Mouse (Mus musculus): Measurements from ENCODE around the gene Hspa1b.
A peak's percentile ranks its signal among the peaks of the same experiment; 100 is the strongest.
"Not testable (repeated sequence)": the region's sequence is repeated elsewhere in the genome, so short reads cannot be mapped to it uniquely, and the experiment has no call there.

Gene Hspa1b

DNA sequence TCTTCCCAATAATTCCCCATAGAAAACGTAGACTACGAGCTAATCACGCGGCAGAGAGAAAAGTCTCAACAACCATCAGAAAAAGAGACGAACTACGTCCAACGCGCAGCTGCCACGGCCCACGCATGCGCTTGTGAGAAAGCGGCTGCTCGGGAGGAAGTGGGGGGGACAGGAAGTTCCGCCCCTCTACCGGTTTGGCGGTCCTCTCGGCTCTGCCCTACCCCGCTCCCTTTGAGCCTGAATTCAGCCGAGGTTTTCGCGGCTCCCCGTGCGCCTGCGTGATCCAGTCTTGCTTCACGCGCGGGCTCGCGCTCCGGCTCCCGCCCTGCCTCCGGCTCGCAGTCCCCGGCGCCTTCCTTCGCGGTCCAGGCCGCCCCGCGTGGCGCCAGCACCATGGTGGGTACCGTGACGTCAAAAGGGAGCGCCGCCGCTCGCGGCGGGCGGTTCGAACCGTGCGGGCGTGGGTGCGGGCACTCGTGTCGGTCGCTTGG lies 22.7 kb upstream of the Hspa1b start, which contains the start of gene Lsm2:
Gene Lsm2, plus strand, starts transcription at position 173 of the 491 bp plus-strand sequence.
- peak; percentile 89 for DNase-seq (ENCODE audit: low spot score)

DNA sequence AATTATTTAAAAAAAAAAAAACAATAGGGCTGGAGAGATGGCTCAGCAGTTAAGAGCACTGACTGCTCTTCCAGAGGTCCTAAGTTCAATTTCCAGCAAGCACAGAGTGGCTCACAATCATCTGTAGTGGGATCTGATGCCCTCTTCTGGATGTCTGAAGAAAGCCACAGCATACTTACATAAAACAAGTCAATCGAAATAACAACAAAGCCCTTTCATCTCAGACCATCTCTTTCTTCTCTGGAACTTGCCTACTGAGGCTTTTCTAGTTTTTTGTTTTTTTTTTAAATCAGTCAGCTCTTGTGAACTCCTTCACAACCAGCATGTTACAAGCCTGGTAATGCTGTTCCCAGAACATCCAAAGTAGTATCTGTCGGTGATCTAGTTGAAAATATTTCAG lies 21.6 kb upstream of the Hspa1b start:
- no peak for DNase-seq (ENCODE audit: low spot score)

DNA sequence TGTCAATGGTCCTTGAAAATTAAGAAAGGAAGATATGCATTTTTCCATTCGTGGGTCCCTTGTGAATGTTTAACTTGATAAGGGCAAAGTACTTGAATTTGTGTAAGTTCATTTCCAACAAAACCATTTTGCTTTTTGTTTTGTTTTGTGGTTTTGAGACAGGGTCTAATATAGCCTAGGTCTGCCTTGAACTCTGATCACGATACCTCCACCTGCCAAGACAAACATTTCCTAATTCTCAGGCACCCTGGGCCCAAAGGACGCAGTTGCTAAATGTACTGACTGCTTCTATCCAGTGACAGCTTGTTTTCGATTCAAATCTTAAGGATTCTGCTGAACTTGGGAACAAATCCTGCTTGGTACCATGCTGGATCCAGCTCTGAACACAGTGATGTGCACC lies 20.6 kb upstream of the Hspa1b start:
- no peak for DNase-seq (ENCODE audit: low spot score)

DNA sequence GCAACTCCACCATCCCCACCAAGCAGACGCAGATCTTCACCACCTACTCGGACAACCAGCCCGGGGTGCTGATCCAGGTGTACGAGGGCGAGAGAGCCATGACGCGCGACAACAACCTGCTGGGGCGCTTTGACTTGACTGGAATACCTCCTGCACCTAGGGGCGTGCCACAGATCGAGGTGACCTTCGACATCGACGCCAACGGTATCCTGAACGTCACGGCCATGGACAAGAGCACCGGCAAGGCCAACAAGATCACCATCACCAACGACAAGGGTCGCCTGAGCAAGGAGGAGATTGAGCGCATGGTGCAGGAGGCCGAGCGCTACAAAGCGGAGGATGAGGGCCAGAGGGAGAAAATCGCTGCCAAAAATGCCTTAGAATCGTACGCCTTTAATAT lies 19.2 kb upstream of the Hspa1b start:
- no peak for DNase-seq (ENCODE audit: low spot score)

DNA sequence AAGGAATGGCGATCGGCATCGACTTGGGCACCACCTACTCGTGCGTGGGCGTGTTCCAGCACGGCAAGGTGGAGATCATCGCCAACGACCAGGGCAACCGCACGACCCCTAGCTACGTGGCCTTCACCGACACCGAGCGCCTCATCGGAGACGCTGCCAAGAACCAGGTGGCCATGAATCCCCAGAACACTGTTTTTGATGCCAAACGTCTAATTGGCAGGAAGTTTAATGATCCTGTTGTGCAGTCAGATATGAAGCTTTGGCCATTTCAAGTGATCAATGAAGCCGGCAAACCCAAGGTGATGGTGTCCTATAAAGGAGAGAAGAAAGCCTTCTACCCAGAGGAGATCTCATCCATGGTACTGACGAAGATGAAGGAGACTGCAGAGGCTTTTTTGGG lies 18.0 kb upstream of the Hspa1b start:
- no peak for DNase-seq (ENCODE audit: low spot score)

DNA sequence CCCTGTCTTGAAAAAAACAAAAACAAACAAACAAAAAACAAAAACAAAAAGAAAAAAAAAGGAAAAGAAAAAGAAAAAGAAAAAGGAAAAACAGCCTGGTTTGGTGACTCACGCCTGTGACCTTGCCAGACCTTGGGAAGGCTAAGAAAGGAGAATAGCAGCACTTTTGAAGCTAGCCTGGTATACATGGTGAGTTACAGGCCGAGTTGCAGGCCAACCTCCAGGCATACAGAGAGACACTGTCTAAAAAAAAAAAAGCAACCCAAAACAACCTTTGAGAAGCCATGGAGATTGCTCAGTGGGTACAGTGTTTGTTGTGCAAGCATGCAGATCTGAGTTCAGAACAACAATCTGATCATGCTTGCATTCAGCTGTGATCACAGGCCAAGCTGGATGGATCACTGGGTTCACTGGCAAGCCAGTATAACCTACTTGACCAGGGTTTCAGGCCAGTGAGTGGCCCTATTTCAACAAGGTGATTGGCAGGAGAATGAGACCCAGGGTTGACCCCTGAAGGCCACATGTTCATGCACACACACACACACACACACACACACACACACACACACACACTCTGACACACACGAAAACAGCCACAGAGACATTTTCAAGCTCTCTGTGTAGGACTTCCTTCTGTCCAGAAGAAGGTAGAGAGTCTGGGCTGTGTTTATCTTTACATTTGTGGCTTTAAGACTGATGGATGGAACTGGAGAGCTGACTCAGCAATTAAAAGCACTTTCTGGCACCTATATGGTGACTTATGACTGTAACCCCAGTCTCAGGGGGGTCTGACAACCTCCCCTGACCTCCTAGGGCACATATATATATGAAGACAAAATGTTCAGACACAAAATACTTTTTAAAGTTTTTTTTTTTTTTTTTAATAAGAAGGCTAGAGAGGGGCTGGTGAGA lies 16.8 kb upstream of the Hspa1b start:
- DNase-seq (ENCODE audit: low spot score): no peak

DNA sequence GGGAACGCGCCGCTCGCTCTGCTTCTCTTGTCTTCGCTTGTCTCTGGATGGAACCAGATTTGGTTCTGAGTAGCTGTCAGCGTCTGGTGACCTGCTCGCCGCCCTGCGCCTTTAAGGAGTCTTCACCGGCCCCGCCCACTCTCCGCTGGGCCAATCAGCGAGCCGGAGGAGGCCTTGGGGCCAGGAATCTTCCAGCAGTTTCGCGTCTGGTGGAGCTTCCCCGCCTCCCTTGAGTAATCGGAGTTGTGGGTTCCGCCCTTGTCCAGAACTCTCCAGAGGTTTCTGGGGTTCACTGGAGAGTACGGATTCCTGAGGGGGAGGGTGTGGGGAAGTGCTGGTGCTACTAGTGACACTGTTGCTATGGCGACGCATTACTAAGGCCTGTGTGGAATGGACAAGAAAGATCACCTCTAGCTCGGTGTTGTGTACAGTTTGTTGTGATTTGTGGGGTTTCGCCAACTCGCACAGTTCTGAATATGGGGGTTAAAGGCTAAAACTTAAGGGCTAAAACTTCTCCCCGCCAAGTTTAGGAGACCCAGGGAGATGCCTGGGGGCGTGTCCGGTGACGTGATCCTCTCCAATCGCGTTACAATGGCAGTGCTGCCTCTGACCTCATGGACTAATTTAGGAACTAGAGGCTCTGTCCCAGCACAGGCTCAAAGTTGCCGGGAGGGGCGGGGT lies 13.2 kb upstream of the Hspa1b start, which contains the start of the genes Hspa1a and Hspa1l:
Gene Hspa1a, minus strand, starts transcription at position 88 of the 681 bp plus-strand sequence.
Gene Hspa1l, plus strand, starts transcription at position 635 of the 681 bp plus-strand sequence.
- DNase-seq (ENCODE audit: low spot score): not testable (repeated sequence)

DNA sequence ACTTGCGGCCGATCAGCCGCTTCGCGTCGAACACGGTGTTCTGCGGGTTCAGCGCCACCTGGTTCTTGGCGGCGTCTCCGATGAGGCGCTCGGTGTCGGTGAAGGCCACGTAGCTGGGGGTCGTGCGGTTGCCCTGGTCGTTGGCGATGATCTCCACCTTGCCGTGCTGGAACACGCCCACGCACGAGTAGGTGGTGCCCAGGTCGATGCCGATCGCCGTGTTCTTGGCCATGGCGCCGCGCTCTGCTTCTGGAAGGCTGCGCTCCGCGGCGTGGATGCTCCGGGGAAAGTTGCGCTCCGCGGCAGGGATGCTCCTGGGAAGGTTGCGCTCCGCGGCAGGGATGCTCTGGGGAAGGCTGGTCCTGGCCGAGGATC lies 12.6 kb upstream of the Hspa1b start:
- DNase-seq (ENCODE audit: low spot score): not testable (repeated sequence)

DNA sequence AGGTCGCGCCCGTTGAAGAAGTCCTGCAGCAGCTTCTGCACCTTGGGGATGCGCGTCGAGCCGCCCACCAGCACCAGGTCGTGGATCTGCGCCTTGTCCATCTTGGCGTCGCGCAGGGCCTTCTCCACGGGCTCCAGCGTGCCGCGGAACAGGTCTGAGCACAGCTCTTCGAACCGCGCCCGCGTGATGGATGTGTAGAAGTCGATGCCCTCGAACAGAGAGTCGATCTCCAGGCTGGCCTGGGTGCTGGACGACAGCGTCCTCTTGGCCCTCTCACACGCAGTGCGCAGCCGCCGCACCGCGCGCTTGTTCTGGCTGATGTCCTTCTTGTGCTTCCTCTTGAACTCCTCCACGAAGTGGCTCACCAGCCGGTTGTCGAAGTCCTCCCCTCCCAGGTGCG lies 11.8 kb upstream of the Hspa1b start:
- DNase-seq (ENCODE audit: low spot score): not testable (repeated sequence)

DNA sequence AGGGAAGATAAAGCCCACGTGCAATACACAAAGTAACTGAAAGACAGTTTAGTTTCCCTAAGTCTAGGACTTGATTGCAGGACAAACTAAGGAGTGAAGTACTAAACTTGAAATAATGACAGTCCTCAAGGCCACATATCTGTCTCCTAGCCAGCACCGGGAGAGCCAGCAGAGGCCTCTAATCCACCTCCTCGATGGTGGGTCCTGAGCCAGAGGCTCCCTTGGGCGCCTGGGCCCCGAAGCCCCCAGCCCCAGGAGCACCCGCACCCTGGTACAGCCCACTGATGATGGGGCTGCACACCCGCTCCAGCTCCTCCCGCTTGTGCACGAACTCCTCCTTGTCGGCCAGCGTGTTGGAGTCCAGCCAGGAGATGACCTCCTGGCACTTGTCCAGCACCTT lies 10.8 kb upstream of the Hspa1b start, which contains the start of gene Gm20481:
Gene Gm20481, plus strand, starts transcription at position 91 of the 400 bp plus-strand sequence.
- not testable (repeated sequence) for DNase-seq (ENCODE audit: low spot score)

DNA sequence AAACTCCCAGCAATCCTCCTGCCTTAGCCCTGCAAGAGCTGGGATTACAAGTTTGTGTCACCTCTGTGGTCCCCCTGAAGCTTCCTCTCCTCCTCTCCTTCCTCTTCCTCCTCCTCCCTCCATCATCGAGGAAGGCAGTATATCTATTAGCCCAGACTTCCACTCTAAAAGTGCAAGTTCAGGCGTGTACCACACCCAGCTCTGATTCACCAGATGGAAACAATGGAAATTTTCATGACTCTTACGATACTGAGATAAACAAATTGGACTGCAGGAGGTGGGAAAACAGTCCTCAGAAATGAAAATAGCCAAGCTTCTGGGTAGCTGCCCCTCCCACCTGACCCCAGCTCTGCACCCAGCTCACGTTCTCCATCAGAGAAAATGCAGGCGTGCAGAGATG lies 6.6 kb upstream of the Hspa1b start:
- DNase-seq (ENCODE audit: low spot score): no peak

DNA sequence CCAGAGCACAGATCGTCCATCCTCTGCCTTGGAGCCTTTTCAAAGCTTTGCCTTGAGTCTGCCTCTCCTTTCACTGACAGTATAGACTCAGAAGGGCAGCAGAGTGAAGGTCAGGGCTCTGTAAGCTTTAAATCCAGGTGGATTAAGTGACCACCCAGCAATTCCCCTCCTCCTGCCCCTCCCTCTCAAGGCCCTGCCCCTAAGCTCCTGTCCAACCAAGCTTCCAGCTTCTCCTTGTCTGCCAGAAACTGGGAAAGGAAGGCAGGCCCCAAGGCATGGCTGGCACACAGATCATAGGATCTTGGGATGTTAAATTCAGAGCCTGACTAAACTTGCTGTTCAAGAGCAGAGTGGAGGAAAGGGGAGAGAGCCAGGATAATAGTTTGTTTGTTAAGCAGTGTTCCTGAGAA lies 5.6 kb upstream of the Hspa1b start:
- DNase-seq (ENCODE audit: low spot score): no peak

DNA sequence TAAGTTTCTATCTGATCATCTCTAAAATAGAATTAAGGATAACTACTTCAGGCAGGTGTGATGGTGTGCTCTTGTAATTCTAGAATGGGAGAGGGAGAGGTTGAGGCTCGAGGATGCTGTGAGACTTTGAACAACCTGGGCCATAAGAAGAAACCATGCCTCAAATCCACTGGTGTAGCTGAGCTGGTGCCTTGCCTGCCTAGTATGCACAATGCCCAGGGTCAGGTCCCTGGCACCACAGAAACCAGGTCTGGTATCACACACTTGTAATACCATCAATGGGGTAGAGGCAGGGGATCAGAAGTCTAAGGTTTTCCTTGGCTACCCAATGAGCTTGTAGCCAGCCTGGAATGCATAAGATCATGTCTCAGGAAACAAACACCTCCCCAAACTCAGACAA lies 3.8 kb upstream of the Hspa1b start:
- DNase-seq (ENCODE audit: low spot score): no peak

DNA sequence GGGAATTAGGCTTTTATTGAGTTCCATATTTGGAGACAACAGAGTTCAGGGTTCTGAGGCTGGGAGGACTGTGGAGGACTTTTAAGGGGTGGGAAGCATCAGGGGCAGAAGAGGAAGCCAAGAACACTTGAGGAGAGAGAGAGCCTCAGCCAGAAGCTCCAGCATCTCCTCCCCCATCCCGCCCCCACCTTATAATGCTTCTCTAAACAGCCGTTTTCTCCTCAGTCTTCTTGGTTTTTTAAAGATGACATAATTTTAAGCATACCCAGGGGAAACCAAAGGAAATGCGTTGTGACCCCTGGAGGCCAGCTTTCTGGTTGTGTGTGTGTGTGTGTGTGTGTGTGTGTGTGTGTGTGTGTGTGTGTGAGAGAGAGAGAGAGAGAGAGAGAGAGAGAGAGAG lies 3.1 kb upstream of the Hspa1b start:
- no peak for DNase-seq (ENCODE audit: low spot score)

DNA sequence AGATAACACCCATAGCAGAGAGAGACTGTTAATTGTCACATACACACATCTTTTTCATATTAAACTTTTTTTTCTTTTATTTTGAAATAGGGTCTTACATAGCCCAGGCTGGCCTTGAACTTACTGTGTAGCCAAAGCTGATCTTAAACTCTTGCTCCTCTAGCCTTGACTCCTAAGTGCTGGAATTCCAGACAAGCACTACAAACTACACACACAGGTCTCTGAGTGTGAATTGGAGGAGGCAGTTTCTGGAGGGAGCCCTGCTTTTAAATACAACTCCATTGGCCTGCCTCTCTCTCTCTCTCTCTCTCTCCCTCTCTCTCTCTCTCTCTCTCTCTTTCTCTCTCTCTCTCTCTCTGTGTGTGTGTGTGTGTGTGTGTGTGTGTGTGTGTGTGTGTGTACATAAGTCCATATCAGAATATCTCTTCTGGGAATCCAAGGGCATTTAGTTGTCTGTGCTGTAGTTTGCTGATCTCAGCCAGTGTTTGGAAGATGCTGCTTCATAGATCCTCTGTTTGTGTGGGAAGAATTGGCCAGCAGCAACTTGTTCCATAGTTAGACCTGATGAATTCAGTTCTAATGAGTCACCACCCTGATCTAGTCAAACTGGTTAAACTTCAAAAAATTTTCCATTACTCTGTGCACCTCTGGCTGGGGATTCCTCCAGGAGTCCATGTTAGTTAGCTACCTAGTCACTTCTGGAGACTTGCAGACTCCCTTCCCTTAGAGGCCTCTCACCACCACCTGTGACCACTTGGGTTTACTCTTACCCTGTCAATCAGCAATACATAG lies 1.9 kb upstream of the Hspa1b start:
- DNase-seq (ENCODE audit: low spot score): no peak

DNA sequence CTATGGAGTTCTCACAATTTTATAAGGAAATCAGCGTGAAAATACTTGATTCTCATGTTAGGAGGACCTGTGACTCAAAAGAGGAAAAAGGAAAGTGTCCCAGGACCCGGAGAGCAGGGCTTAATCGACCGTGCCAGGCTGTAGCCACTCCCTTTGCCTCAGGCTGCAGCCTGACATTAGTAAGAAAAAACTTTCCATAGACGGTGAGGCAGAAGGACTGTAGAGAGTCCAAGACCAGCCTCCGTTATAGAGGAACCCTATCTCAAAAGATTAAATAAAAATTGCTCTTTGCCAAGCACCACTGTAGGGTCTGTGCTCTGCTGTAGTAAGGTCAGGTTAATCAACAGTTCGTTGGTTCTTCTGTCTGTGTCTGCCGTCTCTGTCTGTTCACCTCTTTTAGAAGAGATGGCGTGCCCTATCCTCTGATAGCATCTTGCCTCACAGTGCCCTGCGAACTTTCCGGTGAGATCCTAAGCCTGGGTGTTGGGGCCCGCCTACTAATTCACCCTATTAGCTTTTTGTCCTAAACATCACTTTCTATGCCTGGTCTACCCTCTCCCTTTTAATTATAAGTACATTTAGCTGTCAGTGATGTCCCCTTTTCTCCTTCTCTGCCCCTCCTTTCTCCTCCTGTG lies 960 bp upstream of the Hspa1b start:
- DNase-seq (ENCODE audit: low spot score): no peak

DNA sequence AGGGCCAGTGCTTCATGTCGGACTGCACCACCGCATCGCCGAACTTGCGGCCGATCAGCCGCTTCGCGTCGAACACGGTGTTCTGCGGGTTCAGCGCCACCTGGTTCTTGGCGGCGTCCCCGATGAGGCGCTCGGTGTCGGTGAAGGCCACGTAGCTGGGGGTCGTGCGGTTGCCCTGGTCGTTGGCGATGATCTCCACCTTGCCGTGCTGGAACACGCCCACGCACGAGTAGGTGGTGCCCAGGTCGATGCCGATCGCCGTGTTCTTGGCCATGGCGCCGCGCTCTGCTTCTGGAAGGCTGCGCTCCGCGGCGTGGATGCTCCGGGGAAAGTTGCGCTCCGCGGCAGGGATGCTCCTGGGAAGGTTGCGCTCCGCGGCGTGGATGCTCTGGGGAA lies 306 bp downstream of the Hspa1b start:
- not testable (repeated sequence) for DNase-seq (ENCODE audit: low spot score)

DNA sequence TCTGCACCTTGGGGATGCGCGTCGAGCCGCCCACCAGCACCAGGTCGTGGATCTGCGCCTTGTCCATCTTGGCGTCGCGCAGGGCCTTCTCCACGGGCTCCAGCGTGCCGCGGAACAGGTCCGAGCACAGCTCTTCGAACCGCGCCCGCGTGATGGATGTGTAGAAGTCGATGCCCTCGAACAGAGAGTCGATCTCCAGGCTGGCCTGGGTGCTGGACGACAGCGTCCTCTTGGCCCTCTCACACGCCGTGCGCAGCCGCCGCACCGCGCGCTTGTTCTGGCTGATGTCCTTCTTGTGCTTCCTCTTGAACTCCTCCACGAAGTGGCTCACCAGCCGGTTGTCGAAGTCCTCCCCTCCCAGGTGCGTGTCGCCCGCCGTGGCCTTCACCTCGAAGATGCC lies 1.1 kb downstream of the Hspa1b start:
- not testable (repeated sequence) for DNase-seq (ENCODE audit: low spot score)

DNA sequence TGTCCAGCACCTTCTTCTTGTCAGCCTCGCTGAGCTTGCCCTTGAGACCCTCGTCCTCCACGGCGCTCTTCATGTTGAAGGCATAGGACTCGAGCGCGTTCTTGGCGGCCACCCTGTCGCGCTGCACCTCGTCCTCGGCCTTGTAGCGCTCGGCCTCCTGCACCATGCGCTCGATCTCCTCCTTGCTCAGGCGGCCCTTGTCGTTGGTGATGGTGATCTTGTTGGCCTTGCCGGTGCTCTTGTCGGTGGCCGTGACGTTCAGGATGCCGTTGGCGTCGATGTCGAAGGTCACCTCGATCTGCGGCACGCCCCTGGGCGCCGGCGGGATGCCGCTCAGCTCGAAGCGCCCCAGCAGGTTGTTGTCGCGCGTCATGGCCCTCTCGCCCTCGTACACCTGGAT lies 1.7 kb downstream of the Hspa1b start:
- DNase-seq (ENCODE audit: low spot score): not testable (repeated sequence)

DNA sequence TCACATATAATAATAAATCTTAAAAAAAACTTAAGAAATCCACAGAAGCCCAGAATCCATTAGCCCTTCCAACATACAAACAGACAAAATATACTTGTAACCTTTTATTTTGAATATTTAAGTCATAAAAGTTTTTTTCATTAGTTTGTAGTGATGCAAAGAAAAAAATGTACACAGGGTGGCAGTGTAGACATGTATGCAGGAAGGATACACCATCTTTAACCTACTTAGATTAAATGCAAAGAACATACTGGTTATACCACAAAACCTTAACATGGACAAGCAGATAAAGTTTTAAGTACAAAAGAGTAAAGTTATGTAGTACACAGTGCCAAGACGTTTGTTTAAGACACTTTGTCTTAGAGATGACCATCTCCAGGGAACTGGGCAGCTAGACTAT lies 2.7 kb downstream of the Hspa1b start:
- DNase-seq (ENCODE audit: low spot score): peak; percentile 49

DNA sequence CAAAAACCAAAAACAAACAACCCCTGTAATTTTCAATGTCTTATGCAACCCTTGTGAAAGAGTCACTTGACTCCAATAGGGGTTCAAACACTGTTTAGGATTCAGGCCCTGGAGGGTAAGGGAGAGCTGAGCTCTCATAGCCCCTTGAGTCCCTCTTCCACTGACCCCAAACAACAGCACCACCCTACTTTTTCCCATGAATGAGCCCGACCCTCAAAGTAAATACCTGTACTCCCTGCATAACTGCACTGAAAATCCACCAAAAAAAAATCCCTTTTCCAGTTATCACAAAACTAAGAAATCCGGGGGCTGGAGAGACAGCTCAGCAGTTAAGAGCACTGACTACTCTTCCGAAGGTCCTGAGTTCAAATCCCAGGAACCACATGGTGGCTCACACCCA lies 3.2 kb downstream of the Hspa1b start:
- peak; percentile 16 for DNase-seq (ENCODE audit: low spot score)

DNA sequence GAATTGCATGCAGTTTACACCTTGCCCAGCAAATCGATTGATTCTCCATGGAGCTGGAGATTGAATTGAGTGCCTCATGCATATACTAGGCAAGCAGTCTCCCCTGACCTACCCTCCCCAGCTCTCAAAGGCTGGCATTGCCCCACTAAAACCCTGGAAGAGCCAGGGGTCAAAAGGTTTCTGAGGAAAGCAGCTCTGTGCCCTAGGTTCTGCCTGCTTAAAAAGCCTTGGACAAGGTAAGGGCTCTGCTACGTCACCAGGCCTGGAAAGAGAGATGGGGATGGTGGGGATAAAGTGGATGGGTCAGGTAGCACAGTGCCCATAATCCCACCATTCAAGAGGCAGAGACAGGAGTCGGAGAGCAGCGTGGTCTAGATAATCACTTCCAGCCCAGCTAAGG lies 4.2 kb downstream of the Hspa1b start:
- DNase-seq (ENCODE audit: low spot score): no peak

Measured in c-Kit-positive CD71-positive TER-119-positive erythroid progenitor cells, embryonic 14.5 days (primary cell).